Mouse (Mus musculus) retina, postnatal 7 days (tissue): ENCODE measurements at regions not wholly inside any gene's neighbourhood (a gene's known extent, or its start where the extent isn't known, plus 50 kb on each side); places are given as distances from the start of the nearest gene placed in this dataset.

Experiments
- DNase-seq: peaks from one replicate; pipeline ENCODE4 v3.0.0-alpha.2; 2012; ENCODE audit warnings: low read depth, low spot score

- DNase-seq = no peak
These were observed 113.6 kb upstream of the Armc2 start for GRCm38 (mm10) chr10:42131798-42132197.

- no peak for DNase-seq
These were observed 113.1 kb upstream of the Armc2 start for GRCm38 (mm10) chr10:42131298-42131697.

GRCm38 (mm10) chr10:42127865-42128419 lies 109.7 kb upstream of the Armc2 start:
- DNase-seq = no peak

DNA sequence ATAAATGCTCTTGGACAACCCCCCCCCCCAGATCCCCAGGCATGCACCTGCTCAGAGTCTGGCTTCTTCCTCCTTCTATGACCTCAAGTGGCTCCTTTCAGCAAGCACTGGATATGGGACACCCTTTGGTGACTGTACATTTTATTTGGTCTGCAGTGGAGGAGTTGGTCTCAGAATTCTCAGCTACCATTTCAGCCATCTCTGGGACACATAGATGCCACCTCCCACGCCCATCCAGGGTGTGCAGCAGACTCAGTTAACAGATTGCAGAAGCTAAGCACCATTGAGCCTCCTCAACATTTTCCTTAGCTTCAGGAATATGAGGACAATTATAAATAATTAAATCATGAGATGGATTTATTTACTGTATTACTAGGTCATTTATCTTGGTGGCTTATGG lies 108.6 kb upstream of the Armc2 start:
- no peak for DNase-seq

GRCm38 (mm10) chr10:42122768-42123635 lies 104.8 kb upstream of the Armc2 start:
- no peak for DNase-seq

DNA sequence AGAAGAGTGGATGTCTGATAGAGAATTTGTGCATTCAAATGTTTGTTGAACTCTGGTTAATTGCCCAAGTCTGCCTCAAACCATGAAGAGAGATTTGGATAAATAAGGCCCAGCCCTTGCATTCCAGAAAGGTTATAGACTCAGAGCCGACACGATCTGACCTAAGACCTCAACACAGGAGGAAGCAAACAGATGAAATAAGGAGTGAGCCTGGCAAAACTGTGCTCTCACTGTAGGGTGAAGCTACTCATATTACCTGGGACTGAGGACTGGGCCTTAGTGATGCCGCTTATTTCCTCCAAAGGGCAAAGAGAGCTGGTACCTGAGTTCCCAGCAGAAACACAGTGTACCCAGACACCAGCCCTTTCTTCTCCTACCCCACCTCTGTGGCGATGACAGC lies 103.7 kb upstream of the Armc2 start:
- DNase-seq = no peak

DNA sequence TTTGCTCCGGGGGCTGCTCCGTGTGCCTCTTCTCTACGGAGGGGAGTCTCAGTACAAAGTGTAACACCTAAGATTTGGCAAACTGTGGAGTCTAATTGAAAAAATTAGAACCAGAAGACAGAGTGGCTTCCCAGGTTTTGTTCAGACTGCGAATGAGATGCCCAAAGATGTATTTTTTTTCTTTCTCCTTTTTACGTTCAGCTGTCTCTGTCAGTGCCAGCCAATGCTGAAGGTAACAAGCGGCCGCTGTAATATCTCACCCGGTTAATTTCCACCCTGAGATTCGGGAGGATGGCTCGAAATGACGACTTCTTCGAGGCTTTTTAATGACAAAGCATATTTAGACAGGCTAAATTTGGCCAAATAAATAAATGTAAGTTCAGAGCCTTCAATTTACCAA lies 101.1 kb upstream of the Armc2 start:
- no peak for DNase-seq

- DNase-seq = no peak
These were observed 100.3 kb upstream of the Armc2 start for GRCm38 (mm10) chr10:42118361-42119188.

GRCm38 (mm10) chr10:42117523-42117922 lies 99.3 kb upstream of the Armc2 start:
- DNase-seq = no peak

DNA sequence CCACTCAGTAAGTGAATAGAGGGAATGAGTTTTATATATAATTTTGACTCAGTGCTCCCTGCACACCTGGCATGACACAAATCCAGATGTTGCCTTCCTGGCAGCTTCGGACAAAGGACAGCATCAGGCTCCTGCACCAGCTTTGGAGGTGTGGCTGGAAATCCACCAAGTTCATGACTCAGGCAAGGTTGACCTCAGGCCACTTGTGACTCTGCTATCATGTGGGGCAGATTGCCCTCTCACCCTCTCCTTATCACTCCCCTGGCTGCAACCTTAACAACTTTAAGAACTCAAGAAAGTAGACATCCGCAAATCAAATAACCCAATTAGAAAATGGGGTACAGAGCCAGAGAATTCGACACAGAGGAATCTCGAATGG lies 97.7 kb upstream of the Armc2 start:
- no peak for DNase-seq

DNA sequence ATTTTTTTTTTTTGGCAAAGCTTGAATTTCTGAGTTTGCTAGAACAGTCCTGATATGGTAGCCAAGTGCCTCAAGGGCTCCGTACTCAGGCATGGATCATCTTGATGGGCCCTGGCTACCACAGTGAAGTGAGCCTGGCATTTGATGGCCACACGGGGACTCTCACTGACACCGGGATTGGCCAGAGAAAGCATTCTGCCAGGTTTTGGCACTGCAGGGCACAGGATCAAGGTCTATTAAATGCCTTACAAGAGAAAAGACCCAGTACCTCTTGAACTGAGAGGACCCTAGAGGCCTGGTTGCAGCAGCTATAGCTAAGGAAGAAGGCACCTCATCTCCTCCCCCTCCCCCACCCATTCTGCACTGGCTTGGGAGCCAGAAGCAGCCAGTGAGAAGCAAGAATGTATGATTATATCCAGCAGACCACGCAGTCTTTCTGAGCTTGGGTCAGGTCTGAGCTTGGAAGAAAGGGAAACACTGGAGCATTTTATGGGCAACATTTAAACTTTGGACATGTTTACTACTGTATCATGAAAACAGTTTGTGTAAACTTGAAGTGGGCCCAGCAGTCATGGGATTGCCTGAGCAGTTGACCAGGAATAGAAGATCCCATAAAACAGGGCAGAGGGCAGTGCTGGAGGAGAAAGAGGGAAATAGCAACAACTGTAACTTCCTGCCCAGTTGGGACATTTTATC lies 97.1 kb upstream of the Armc2 start:
- no peak for DNase-seq

DNA sequence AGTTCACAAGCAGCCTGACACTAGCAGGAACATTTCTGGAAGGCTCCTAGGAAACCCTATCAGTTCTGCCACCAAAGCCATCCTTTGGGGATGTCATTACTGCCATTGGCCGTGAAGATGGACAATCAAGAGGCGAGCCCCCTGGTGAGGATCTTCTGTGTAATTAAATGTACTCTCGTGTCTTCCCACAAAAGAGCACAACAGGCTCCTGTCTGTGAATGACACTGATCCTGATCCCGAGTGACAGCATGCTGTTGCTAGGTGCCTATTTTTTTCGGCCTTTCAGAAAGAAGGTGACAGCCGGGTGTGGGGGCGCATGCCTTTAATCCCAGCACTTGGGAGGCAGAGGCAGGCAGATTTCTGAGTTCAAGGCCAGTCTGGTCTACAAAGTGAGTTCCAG lies 92.5 kb upstream of the Armc2 start:
- DNase-seq = no peak

DNA sequence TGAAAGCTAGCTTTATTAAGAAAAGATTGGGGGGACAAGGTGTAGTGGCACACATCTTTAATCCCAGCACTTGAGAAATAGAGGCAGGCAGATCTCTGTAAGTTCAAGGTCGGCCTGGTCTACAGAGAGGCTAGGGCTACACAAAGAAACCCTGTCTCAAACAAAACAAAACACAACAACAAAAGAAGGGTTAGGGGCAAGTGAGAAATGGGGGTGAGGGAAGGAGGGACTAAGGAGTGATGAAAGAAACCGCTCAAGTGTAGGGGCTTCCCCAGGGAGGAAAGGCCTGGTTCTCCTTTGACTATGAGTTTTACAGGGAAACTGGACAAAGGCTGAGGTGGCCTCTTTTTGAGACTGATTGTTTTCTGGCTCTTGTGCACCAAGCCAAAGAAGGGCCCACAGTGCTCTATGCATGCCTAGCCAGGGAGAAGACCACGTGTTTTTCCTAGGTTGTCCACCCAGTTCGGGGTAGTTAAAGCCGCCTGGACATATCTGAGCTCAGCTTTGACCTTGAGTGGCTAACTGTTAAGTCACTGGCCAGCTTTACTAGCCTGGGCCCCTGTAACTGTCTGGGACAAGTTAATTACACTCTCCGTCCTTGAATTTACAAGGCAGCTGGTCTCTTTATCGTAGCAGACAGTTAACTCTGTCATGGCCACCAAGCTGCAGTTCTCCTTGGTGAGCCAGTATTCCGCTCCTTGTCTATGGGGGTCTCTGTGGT lies 90.2 kb upstream of the Armc2 start:
- DNase-seq = no peak

GRCm38 (mm10) chr10:42107437-42108293 lies 89.4 kb upstream of the Armc2 start:
- no peak for DNase-seq

GRCm38 (mm10) chr10:42106611-42107010 lies 88.4 kb upstream of the Armc2 start:
- DNase-seq = no peak

GRCm38 (mm10) chr10:42105083-42105482 lies 86.8 kb upstream of the Armc2 start:
- no peak for DNase-seq

DNA sequence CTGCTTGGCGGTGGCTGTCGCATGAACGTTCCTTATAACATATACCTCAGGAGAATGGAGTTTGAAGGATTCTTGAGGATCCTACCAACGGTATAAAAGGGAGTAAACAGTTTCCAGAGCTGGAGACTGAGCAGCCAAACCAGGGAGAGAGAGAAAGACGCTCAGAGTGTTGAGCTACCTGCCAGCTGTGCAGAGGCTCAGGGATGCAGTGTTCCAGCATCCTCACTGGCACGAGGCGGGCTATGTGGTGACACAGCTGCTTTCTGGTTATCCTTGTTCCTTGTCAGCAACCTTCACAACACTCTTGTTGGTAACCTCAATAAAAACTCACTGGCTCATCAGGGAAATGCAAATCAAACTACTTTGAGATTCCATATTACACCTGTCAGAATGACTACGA lies 84.1 kb upstream of the Armc2 start:
- DNase-seq = no peak

- no peak for DNase-seq
These were observed 82.9 kb upstream of the Armc2 start for GRCm38 (mm10) chr10:42101096-42101495.

DNA sequence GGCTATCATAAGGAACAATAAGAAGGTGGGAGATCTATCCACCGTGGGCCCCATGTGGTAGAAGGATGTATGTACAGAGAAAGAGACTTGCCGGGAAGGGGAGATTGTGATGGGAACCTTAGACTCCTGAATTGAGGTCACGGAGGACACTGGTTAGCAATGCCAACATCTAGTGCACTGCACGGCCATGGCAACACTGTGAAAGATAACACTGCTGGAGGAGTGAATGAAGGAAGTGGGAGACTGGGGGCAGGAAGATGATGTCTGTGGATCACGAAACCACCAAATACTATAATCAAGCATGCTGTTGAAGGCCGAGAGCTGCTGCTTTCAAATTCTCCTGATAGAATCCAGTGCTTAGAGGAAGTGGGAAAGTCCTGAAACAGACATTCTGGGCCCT lies 78.7 kb upstream of the Armc2 start:
- no peak for DNase-seq

- no peak for DNase-seq
These were observed 77.7 kb upstream of the Armc2 start for GRCm38 (mm10) chr10:42095986-42096385.
